Mouse (Mus musculus) CH12.LX (cell line): ENCODE results near the gene Scgb1a1. TPM values are rescaled to one million over a fixed set of nuclear protein-coding genes. Genes with fewer than 3 reads are reported as not detected.

Source experiments
- DNase-seq: peaks from one replicate; pipeline ENCODE4 v3.0.0-alpha.2; 2013; ENCODE audit errors: extremely low read depth
- H3K27ac ChIP-seq: 2 replicates; pipeline ENCODE4 v1.5.1; 2012; ENCODE audit warnings: low read depth, mild to moderate bottlenecking, control low read depth, moderate library complexity; ENCODE audit not compliant: insufficient read depth
- H3K27me3 ChIP-seq: replicated peaks from 2 replicates; pipeline ENCODE3; 2012; ENCODE audit warnings: inconsistent platforms
- H3K36me3 ChIP-seq, 2 experiments: replicated peaks in 1 of 2; 2 replicates each; pipeline versions ENCODE3 to v1.6.1; 2012; ENCODE audit warnings: inconsistent platforms in 1 of 2, low read length in 1 of 2, mild to moderate bottlenecking in 1 of 2, mixed read lengths in 1 of 2, moderate library complexity in 1 of 2; ENCODE audit not compliant: control insufficient read depth in 1 of 2, insufficient read depth in 1 of 2
- H3K4me1 ChIP-seq, 2 experiments: 2 replicates each; pipeline ENCODE4 v1.6.1; 2012; ENCODE audit warnings: inconsistent platforms in 1 of 2, moderate library complexity in 1 of 2; ENCODE audit not compliant: insufficient read depth in 2 of 2, control insufficient read depth in 1 of 2
- H3K4me2 ChIP-seq: 2 replicates; pipeline ENCODE4 v1.6.1; 2012; ENCODE audit warnings: low read depth, mild to moderate bottlenecking, control low read depth; ENCODE audit not compliant: poor library complexity, insufficient read depth, severe bottlenecking
- H3K4me3 ChIP-seq, 3 experiments: fragments of 150-350 bp in 1 of 3; sonication (generic) in 1 of 3; replicated peaks in 1 of 3; 2 replicates each; pipeline versions ENCODE3 to v1.5.1; 2011 to 2012; ENCODE audit warnings: low read depth in 2 of 3, low read length in 2 of 3, mild to moderate bottlenecking in 2 of 3, moderate library complexity in 2 of 3, control low read depth in 1 of 3, improper control_type of control experiment in 1 of 3, inconsistent platforms in 1 of 3, mixed read lengths in 1 of 3; ENCODE audit not compliant: poor library complexity in 1 of 3
- H3K79me2 ChIP-seq: replicated peaks from 2 replicates; pipeline ENCODE4 v1.6.1; 2012; ENCODE audit warnings: mild to moderate bottlenecking, moderate library complexity; ENCODE audit not compliant: control insufficient read depth, poor library complexity, insufficient read depth, severe bottlenecking; ENCODE audit errors: extremely low read depth
- H3K9ac ChIP-seq: 2 replicates; pipeline ENCODE4 v1.6.1; 2012; ENCODE audit warnings: low read depth, mild to moderate bottlenecking, control low read depth, moderate library complexity; ENCODE audit not compliant: insufficient read depth
- H3K9me3 ChIP-seq: replicated peaks from 2 replicates; pipeline ENCODE3; 2012; ENCODE audit warnings: low read length, inconsistent platforms, mixed read lengths
- BHLHE40 ChIP-seq: IDR thresholded peaks from 2 replicates; pipeline ENCODE4 v1.6.1; 2011; ENCODE audit warnings: mild to moderate bottlenecking, low read depth, low read length, improper control_type of control experiment
- CHD2 ChIP-seq: IDR thresholded peaks from 2 replicates; pipeline ENCODE4 v1.6.1; 2011; ENCODE audit warnings: low read length, improper control_type of control experiment
- CTCF ChIP-seq, 2 experiments: IDR thresholded peaks in 1 of 2; conservative IDR thresholded peaks in 1 of 2; 2 replicates each; pipeline ENCODE4 v1.5.1; 2011 to 2012; ENCODE audit warnings: low read depth in 2 of 2, low read length in 2 of 2, improper control_type of control experiment in 1 of 2, inconsistent platforms in 1 of 2, mild to moderate bottlenecking in 1 of 2, moderate library complexity in 1 of 2
- E2F4 ChIP-seq: IDR thresholded peaks from 2 replicates; pipeline ENCODE4 v1.6.1; 2011; ENCODE audit warnings: low read depth, low read length, improper control_type of control experiment; ENCODE audit not compliant: insufficient replicate concordance
- ELF1 ChIP-seq: IDR thresholded peaks from 2 replicates; pipeline ENCODE4 v1.6.1; 2014; ENCODE audit warnings: low read depth, mild to moderate bottlenecking, inconsistent platforms, low read length, improper control_type of control experiment
- ETS1 ChIP-seq: conservative IDR thresholded peaks from 2 replicates; pipeline ENCODE4 v1.6.1; 2012; ENCODE audit warnings: low read depth, mild to moderate bottlenecking, inconsistent platforms, low read length, improper control_type of control experiment, moderate library complexity
- GABPA ChIP-seq: IDR thresholded peaks from 2 replicates; pipeline ENCODE4 v1.6.1; 2012; ENCODE audit warnings: low read depth, low read length, improper control_type of control experiment, inconsistent platforms; ENCODE audit not compliant: insufficient replicate concordance
- HCFC1 ChIP-seq: IDR thresholded peaks from 2 replicates; pipeline ENCODE4 v1.6.1; 2012; ENCODE audit warnings: low read depth, mild to moderate bottlenecking, inconsistent platforms, low read length, improper control_type of control experiment
- JUN ChIP-seq: IDR thresholded peaks from 2 replicates; pipeline ENCODE4 v1.6.1; 2011; ENCODE audit warnings: low read depth, mild to moderate bottlenecking, low read length, improper control_type of control experiment, moderate library complexity; ENCODE audit not compliant: insufficient read depth
- JUND ChIP-seq: conservative IDR thresholded peaks from 2 replicates; pipeline ENCODE4 v1.6.1; 2011; ENCODE audit warnings: low read depth, low read length, improper control_type of control experiment
- KAT2A ChIP-seq: IDR thresholded peaks from 2 replicates; pipeline ENCODE4 v1.6.1; 2012; ENCODE audit warnings: low read length, improper control_type of control experiment, inconsistent platforms; ENCODE audit not compliant: insufficient replicate concordance
- MAFK ChIP-seq: IDR thresholded peaks from 2 replicates; pipeline ENCODE4 v1.6.1; 2011; ENCODE audit warnings: low read length, improper control_type of control experiment; ENCODE audit not compliant: insufficient replicate concordance
- NELFE ChIP-seq: IDR thresholded peaks from 2 replicates; pipeline ENCODE4 v1.6.1; 2011; ENCODE audit warnings: low read depth, low read length, improper control_type of control experiment
- NRF1 ChIP-seq: IDR thresholded peaks from 2 replicates; pipeline ENCODE4 v1.6.1; 2014; ENCODE audit warnings: low read depth, mild to moderate bottlenecking, inconsistent platforms, low read length, improper control_type of control experiment, moderate library complexity
- PAX5 ChIP-seq: IDR thresholded peaks from 2 replicates; pipeline ENCODE4 v1.6.1; 2012; ENCODE audit warnings: low read length, inconsistent platforms, mixed read lengths
- POLR2A ChIP-seq: IDR thresholded peaks from 2 replicates; pipeline ENCODE4 v1.6.1; 2011; ENCODE audit warnings: low read depth, mild to moderate bottlenecking, improper control_type of control experiment, low read length
- POLR2AphosphoS2 ChIP-seq: IDR thresholded peaks from 2 replicates; pipeline ENCODE4 v1.6.1; 2011; ENCODE audit warnings: low read depth, low read length, improper control_type of control experiment
- RAD21 ChIP-seq: IDR thresholded peaks from 2 replicates; pipeline ENCODE4 v1.6.1; 2011; ENCODE audit warnings: low read depth, mild to moderate bottlenecking, low read length, improper control_type of control experiment, moderate library complexity
- TBP ChIP-seq: conservative IDR thresholded peaks from 2 replicates; pipeline ENCODE4 v1.6.1; 2011; ENCODE audit warnings: low read depth, low read length, improper control_type of control experiment
- TCF12 ChIP-seq: IDR thresholded peaks from 2 replicates; pipeline ENCODE4 v1.6.1; 2014; ENCODE audit warnings: low read depth, mild to moderate bottlenecking, inconsistent platforms, low read length, improper control_type of control experiment
- UBTF ChIP-seq: IDR thresholded peaks from 2 replicates; pipeline ENCODE4 v1.6.1; 2012; ENCODE audit warnings: low read depth, mild to moderate bottlenecking, inconsistent platforms, low read length, improper control_type of control experiment, moderate library complexity
- USF2 ChIP-seq: conservative IDR thresholded peaks from 2 replicates; pipeline ENCODE4 v1.6.1; 2011; ENCODE audit warnings: low read depth, low read length, improper control_type of control experiment
- ZC3H11A ChIP-seq: IDR thresholded peaks from 2 replicates; pipeline ENCODE4 v1.6.1; 2012; ENCODE audit warnings: low read depth, mild to moderate bottlenecking, inconsistent platforms, low read length, improper control_type of control experiment
- ZKSCAN1 ChIP-seq: IDR thresholded peaks from 2 replicates; pipeline ENCODE4 v1.6.1; 2012; ENCODE audit warnings: low read depth, inconsistent platforms, low read length, improper control_type of control experiment, borderline replicate concordance
- ZMIZ1 ChIP-seq: IDR thresholded peaks from 2 replicates; pipeline ENCODE4 v1.6.1; 2012; ENCODE audit warnings: low read depth, mild to moderate bottlenecking, inconsistent platforms, low read length, improper control_type of control experiment
- ZNF384 ChIP-seq: IDR thresholded peaks from 2 replicates; pipeline ENCODE4 v1.6.1; 2012; ENCODE audit warnings: low read depth, low read length, improper control_type of control experiment, inconsistent platforms
- dilution Hi-C: fragments of 300-500 bp; cut with MboI; formaldehyde crosslinking; loops from 2 replicates; pipeline ENCODE4 v1.14.3; 2020; ENCODE audit warnings: low sequenced_read_pairs; ENCODE audit not compliant: extremely low pct_unique_long_range_greater_than_20kb, extremely low pct_ligation_motif_present
- in situ Hi-C: fragments of 300-500 bp; cut with MboI; formaldehyde crosslinking; loops from 3 replicates; pipeline ENCODE4 v1.14.3; 2019; ENCODE audit warnings: low sequenced_read_pairs, low pct_ligation_motif_present, low pct_unique_long_range_greater_than_20kb, mixed read lengths
- polyA plus RNA-seq: library from polyadenylated mRNA; unstranded; fragments of >175 nt; gene quantifications from 2 replicates; pipeline ENCODE4 v1.2.1, GENCODE M21; 2012; ENCODE audit warnings: low read depth; ENCODE audit not compliant: insufficient read length
- total RNA-seq, 2 experiments: library from RNA; depleted of rRNA; stranded (reverse); fragments of 300-350 nt in 1 of 2; fragments of >200 nt in 1 of 2; gene quantifications; 2 replicates each; pipeline ENCODE4 v1.2.3; 2012 to 2014

The Scgb1a1 gene
- total and polyA plus RNA-seq, 3 experiments, result not detected

DNA sequence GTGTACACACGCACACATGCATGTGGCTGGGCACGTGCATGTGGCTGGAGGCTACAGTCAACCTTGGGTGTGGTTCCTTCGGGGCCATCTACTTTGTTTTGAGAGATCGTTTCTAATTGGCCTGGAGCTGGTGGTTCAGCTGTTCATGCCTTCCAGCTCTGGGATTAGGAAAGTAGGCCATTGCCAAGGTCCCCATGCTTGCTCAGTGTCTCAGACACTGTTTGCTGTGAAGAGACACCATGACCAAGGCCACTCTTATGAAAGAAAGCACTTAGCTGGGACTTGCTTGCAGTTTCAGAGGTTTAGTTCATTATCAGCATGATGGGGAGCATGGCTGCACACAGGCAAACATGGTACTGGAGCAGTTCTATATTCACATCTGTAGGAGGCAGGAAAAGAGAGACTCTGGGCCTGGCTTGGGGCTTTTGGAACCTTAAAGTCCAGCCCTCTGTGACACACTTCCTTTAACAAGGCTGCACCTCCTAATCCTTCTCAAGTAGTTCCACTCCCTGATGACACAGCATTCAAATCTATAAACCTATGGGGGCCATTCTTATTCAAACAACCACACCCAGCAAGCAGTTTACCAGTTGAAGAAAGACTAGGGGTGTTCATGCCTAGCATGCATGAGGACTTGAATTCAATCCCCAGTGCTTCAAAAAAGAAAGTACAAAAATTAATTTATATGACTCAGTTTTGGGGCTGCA is 38.6 kb downstream of the Scgb1a1 start:
- Histone ChIP-seq H3K4me2 (no peak overlapping the region), H3K9me3 (peaks cover 7% of the 10 kb centered on the region), H3K79me2 (no peaks in the 10 kb centered on the region), H3K4me3 (no peak overlapping the region), H3K4me1 (peaks cover 17 to 41% of the 10 kb centered on the region in 2 experiments), H3K36me3 (no peaks in the 10 kb centered on the region), H3K9ac (no peak overlapping the region), H3K27me3 (no peaks in the 10 kb centered on the region), H3K27ac (no peak overlapping the region)
- in situ Hi-C loops (no loop called here), dilution Hi-C loops (no loop called here)
- TF ChIP-seq KAT2A (no peak), MAFK (no peak), ZNF384 (no peak), HCFC1 (no peak), GABPA (no peak), USF2 (no peak), TBP (no peak), NRF1 (no peak), RAD21 (no peak), CTCF (conservative IDR thresholded peaks at IDR 0.05 in 1 of 2, IDR thresholded peaks at IDR 0.05 in 1 of 2; ENCODE audit: low read depth in 2 of 2, low read length in 2 of 2) (no peak), ZMIZ1 (no peak), TCF12 (no peak), BHLHE40 (no peak), ELF1 (no peak), NELFE (no peak), ETS1 (no peak)
- no peak for DNase-seq

DNA sequence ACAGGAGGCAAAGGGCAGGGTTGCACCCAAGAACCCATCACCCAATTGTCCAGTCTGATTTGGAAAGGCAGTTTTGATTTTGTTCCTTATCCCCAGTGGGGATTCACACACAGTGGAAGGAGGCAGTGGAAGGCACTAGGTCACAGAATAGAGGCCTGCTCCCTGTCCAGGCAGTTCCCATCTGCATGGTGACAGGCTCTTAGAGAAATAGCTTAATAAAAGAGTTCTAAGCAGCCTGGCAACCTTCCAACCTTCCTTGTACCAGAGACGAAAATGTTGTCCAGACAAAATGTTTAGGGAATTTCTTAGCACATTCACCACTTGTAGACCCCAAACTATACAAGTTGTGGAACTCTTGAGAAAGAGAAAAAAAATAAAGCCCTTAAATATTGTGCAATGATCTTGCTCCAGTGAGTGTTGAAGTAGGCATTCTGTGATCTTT is 39.8 kb downstream of the Scgb1a1 start:
- no peak for DNase-seq
- H3K4me1 ChIP-seq, result peaks cover 16 to 37% of the 10 kb centered on the region in 2 experiments
- TF ChIP-seq E2F4 (no peak), POLR2AphosphoS2 (no peak), CTCF (conservative IDR thresholded peaks at IDR 0.05 in 1 of 2, IDR thresholded peaks at IDR 0.05 in 1 of 2; ENCODE audit: low read depth in 2 of 2, low read length in 2 of 2) (no peak), GABPA (no peak), TBP (no peak), HCFC1 (no peak), MAFK (no peak), ZC3H11A (no peak), CHD2 (no peak), TCF12 (no peak), JUND (no peak), KAT2A (no peak), ZKSCAN1 (no peak), POLR2A (no peak), PAX5 (no peak), UBTF (no peak), USF2 (no peak), JUN (no peak)
- H3K9me3 ChIP-seq, result peaks cover 7% of the 10 kb centered on the region
- no peak overlapping the region for H3K4me3 ChIP-seq
- dilution Hi-C loops (no loop called here), in situ Hi-C loops (no loop called here)
- no peaks in the 10 kb centered on the region for H3K27me3 ChIP-seq
- no peaks in the 10 kb centered on the region for H3K79me2 ChIP-seq
- H3K4me2 ChIP-seq, result no peak overlapping the region
- no peak overlapping the region for H3K27ac ChIP-seq
- no peak overlapping the region for H3K9ac ChIP-seq
- H3K36me3 ChIP-seq, result no peaks in the 10 kb centered on the region
